Mouse (Mus musculus): Measurements from ENCODE around the gene Kmt2d.

GRCm38 (mm10) chr15:98897928-98898800 lies 27.2 kb upstream of the Kmt2d start, which contains the start of gene Dhh:
- TF ChIP-seq CTCF (IDR thresholded peaks at IDR 0.05; ENCODE audit: borderline replicate concordance, extremely low read depth, insufficient read depth, insufficient read length) (no peak), POLR2A (IDR thresholded peaks at IDR 0.05; ENCODE audit: borderline replicate concordance, extremely low read depth, insufficient read depth, insufficient read length, poor library complexity, severe bottlenecking) (no peak)

Data from brain, embryonic 14.5 days (tissue).